Mouse (Mus musculus): Measurements from ENCODE around the gene Rsph3a. TPM values are rescaled to one million over a fixed set of nuclear protein-coding genes. Genes with fewer than 3 reads are reported as not detected.
"Not testable (repeated sequence)": the region's sequence is repeated elsewhere in the genome, so short reads cannot be mapped to it uniquely, and the experiment has no call there.

Rsph3a gene
- polyA plus RNA-seq, 1 experiment from 2014 or later = 15.9 TPM

DNA sequence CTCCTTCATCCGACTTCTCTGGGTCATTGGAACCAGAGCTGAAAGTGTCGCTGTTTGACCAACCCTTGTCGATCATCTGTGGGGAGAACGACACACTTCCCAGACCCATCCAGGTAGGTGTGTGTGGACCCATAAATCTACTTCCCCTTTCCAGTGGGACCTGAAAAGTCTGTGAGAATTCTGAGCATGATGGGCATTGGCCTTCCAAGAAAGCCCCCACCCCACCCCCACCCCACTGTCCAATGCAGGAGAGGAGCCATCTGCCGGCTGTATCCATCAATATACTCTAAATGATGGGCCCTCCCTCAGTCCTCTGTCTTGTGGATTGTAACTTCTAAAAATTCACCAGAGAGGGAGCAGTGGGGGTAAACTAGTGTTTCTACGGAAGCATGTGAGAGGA lies 16.8 kb upstream of the Rsph3a start:
- TF ChIP-seq CTCF (IDR thresholded peaks at IDR 0.05) = no peak
- POLR2A ChIA-PET = no interaction called here
- in situ Hi-C loops (cut with MboI; ENCODE audit: low pct_unique_long_range_greater_than_20kb) = loop anchor here (5.0 kb wide), 1 partner anchor 61 kb away; no protein-coding TSS in a partner anchor
- H3K27me3 ChIP-seq = no peaks in the 10 kb centered on the region
- DNase-seq (ENCODE audit: low read depth, low spot score) = no peak
- no peak for ATAC-seq
- CTCF ChIA-PET = interaction anchor here (2.0 to 6.5 kb wide), 3 partner anchors 9 to 60 kb away, joined by 7 to 47 read pairs (median 31); no protein-coding TSS in a partner anchor

DNA sequence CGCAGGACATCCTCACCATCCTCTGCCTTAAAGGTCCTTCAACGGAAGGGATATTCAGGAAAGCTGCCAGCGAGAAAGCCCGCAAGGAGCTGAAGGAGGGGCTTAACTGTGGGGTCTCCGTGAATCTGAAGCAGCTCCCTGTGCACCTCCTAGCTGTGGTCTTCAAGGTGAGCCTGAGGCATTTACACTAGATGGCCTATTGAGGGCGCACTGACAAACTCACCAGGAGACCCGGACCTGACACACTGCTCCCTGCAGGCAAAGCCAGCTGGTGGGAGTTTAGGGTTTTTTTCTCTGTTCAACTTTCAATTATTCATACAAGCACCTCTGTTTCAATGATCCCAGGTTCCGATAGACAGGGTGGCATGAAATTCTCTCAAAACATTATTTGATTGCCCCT lies 16.1 kb upstream of the Rsph3a start:
- CTCF ChIA-PET = interaction anchor here (4.3 to 6.5 kb wide), 2 partner anchors 13 to 61 kb away, joined by 31 to 47 read pairs; no protein-coding TSS in a partner anchor
- DNase-seq (ENCODE audit: low read depth, low spot score) (no peak), ATAC-seq (no peak)
- no peaks in the 10 kb centered on the region for H3K27me3 ChIP-seq
- POLR2A ChIA-PET = no interaction called here
- TF ChIP-seq CTCF (IDR thresholded peaks at IDR 0.05) = peak; percentile 67
- in situ Hi-C loops (cut with MboI; ENCODE audit: low pct_unique_long_range_greater_than_20kb) = loop anchor here (5.0 kb wide), 1 partner anchor 62 kb away; no protein-coding TSS in a partner anchor

DNA sequence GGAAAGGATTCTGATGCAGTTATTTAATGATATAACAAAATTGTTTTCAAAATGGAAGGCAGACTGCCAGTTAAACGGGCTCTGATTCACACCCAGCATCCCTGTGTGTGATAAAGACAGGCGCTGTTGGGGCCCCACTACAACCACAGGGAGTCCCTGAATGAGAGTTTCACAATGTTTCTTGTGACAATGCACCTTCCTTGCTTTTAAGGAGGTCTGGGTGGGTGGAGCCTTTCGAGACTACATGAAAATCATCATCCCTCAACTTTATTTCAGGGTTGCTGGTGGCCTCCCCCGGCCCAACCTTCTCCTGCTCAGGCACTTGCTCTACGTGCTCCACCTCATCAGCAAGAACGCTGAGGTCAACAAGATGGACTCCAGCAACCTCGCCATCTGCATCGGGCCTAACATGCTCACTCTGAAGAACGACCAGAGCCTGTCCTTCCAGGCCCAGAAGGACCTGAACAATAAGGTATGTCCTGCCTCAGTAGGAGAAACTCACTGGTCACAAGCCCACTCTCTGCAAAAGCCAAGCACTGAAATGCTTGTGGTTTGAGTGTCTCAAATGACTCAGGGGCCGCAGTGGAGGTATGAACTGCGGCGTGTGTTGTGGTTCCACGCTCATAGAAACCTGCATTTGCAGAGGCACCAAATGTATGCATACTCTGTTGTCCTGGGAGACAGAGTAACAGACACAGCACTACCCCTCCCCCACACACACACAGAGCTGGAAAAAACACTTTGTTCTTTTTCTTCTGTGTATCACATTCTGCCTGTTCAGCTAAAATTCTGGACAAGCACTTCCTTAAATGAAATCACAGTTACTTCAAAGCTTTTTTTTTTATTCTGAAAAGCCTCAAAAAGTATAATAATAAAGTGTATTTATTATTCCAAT lies 14.1 kb upstream of the Rsph3a start:
- no peak for TF ChIP-seq CTCF (IDR thresholded peaks at IDR 0.05)
- POLR2A ChIA-PET = no interaction called here
- CTCF ChIA-PET = interaction anchor here (4.3 to 6.5 kb wide), 2 partner anchors 15 to 63 kb away, joined by 31 to 47 read pairs; no protein-coding TSS in a partner anchor
- no peaks in the 10 kb centered on the region for H3K27me3 ChIP-seq
- DNase-seq (ENCODE audit: low read depth, low spot score) (no peak), ATAC-seq (no peak)
- in situ Hi-C loops (cut with MboI; ENCODE audit: low pct_unique_long_range_greater_than_20kb) = no loop called here

DNA sequence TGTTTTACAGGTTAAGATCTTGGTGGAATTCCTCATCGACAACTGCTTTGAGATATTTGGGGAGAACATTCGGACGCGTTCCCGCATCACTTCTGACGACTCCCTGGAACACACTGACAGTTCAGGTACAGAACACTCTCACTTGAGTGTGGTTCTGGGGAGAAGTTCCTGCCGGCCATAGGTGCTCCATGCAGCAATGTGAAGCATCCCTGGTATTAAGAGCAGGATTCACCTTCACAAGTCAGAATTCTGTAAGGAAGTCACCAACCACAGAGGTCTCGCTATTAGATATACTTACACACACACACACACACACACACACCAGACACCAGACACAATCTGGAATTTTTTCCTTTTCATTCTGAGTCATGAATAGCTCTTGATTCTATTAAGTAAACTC lies 13.3 kb upstream of the Rsph3a start:
- POLR2A ChIA-PET; ATAC-seq; CTCF ChIA-PET; H3K27me3 ChIP-seq; in situ Hi-C loops (cut with MboI; ENCODE audit: low pct_unique_long_range_greater_than_20kb); DNase-seq (ENCODE audit: low read depth, low spot score): not testable (repeated sequence)

DNA sequence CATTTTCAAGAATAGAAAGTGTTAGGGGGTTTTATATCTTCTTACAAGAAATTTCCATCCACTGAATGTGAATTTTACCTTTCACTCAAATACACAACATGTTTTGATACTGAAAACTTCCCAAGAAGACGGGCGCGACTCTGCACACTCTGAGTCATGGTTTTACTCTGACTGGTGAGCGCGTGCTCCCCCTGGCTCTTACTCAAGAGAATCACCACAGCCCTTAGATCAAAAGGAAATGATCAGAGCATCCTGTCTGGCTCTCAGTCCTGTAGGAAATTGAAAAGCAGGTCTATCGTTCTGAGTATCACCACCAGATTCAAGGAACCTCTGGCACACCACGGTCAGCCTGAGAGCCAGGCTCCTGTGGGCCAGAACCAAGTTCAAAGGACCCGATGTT lies 5.8 kb upstream of the Rsph3a start:
- ChIA-PET CTCF (interaction anchor here (2.9 kb wide), 1 partner anchor 1091 kb away, joined by 18 read pairs; no protein-coding TSS in a partner anchor), POLR2A (no interaction called here)
- DNase-seq (ENCODE audit: low read depth, low spot score) = no peak
- ATAC-seq = peak; percentile 42
- peak; percentile 62 for TF ChIP-seq CTCF (IDR thresholded peaks at IDR 0.05)
- in situ Hi-C loops (cut with MboI; ENCODE audit: low pct_unique_long_range_greater_than_20kb) = loop anchor here (5.0 to 10.0 kb wide), 2 partner anchors 995 to 1087 kb away; partner anchors contain the start of gene Rsph3b
- H3K27me3 ChIP-seq = no peaks in the 10 kb centered on the region

DNA sequence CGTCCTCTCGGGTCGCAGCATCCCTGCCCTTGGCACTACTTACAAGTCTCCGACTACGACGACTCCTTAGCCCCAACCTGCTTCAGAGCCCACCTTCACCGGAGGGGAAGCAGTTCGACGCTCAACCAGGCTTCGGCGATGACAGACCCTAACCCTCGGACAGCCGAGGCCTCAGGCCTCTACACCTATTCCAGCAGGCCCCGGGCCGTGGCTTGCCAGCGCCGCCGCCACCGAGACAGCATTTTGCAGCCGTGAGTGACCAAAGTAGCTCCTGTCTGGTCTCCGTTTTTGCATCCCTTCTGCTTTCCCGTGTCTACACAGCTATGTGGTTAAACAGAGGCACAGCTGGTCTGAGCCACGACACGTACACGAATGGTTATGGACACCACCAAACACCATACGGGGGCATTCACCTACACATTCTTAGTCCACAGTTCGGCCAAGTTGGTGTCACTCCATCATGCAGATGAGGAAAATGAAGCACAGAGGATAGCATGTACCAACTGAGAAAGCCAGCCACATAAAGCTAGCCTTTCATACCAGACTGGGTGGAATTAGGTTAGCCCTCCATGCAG lies 726 bp downstream of the Rsph3a start:
- POLR2A ChIA-PET = interaction anchor here (0.7 kb wide), 1 partner anchor 998 kb away, joined by 4 read pairs; the partner anchor contains the start of gene Rsph3b
- H3K27me3 ChIP-seq; DNase-seq (ENCODE audit: low read depth, low spot score): not testable (repeated sequence)
- in situ Hi-C loops (cut with MboI; ENCODE audit: low pct_unique_long_range_greater_than_20kb) = loop anchor here (10.0 kb wide), 1 partner anchor 1001 kb away; the partner anchor contains the start of gene Rsph3b
- CTCF ChIA-PET = interaction anchor here (0.6 kb wide), 2 partner anchors 1054 to 1086 kb away, joined by 3 read pairs; no protein-coding TSS in a partner anchor
- ATAC-seq = peak; percentile 1

DNA sequence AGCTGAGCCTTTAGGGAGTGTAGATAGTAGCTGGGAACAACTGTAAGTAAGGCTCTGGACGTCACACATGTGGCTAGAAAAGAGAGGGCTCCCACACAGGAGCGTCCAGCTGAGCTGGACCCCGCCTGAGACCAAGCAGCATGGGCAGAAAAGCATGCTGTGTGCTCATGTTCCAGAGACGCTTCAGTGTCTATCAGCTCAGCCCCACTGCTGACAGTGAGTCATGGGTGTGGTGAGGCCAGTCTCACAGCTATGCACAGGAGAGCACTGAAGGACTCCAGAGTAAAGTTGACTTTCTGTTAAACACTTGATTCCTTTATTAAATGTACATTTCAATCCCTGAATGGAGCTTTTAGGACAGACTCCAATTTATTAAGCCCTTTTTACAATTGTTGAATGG lies 5.9 kb downstream of the Rsph3a start:
- ATAC-seq = peak; percentile 96
- in situ Hi-C loops (cut with MboI; ENCODE audit: low pct_unique_long_range_greater_than_20kb); POLR2A ChIA-PET; CTCF ChIA-PET; H3K27me3 ChIP-seq; DNase-seq (ENCODE audit: low read depth, low spot score): not testable (repeated sequence)

DNA sequence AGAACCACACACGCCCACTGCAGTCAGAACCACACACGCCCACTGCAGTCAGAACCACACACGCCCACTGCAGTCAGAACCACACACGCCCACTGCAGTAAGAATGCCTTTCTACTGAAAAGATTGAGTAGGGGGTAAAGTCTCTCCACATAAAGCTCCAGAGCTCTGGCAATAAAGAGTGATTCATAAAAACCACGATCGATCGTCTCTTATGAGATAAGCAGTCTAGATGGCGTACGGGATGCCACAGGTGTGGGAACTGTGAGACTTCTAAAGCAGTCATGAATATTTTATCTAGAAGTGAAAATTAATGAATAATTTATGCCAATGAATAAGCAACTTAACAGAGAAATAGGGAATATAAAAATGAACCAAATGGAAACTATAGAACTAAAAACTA lies 11.8 kb downstream of the Rsph3a start:
- POLR2A ChIA-PET; ATAC-seq; CTCF ChIA-PET; in situ Hi-C loops (cut with MboI; ENCODE audit: low pct_unique_long_range_greater_than_20kb); DNase-seq (ENCODE audit: low read depth, low spot score); H3K27me3 ChIP-seq: not testable (repeated sequence)

DNA sequence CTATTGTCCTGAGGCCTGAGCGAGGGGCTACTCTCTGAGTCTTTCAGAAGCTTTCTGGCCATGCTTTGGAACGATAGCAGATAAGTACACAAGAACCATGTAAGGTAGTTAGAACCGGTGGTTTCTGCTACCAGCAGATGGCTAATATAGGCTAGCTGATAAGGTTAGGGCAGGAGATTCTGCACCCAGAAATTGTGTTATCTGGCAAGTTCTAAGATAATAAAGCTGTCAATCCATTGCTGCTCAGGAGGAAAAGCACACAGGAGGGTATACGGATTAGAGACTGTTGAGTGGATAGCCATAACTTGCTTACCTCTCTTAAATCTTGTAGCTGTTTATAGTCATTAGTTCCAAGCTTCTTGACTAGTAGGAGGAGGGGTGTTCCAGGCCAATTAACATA lies 17.9 kb downstream of the Rsph3a start:
- POLR2A ChIA-PET; ATAC-seq; H3K27me3 ChIP-seq; DNase-seq (ENCODE audit: low read depth, low spot score); CTCF ChIA-PET; in situ Hi-C loops (cut with MboI; ENCODE audit: low pct_unique_long_range_greater_than_20kb): not testable (repeated sequence)

DNA sequence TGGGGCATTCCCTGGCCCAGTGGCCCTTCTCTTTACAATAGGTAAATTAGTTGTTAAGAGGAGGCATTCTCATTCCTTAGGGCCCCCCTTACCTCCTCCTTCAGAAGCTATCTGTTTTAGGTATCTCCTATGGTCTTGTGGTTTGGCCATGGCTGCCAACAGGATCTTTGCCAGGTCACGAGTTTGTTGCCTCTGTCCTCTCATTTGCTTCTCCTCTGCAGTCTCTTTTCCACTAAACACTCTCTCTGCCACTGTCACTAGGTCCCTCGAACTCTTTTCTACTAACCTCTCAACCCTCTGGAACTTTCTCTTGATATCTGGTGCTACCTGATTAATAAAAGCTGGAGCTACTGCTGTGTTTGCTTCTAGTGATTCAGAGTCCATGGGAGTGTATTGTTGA lies 19.0 kb downstream of the Rsph3a start:
- ATAC-seq; in situ Hi-C loops (cut with MboI; ENCODE audit: low pct_unique_long_range_greater_than_20kb); CTCF ChIA-PET; H3K27me3 ChIP-seq; POLR2A ChIA-PET; DNase-seq (ENCODE audit: low read depth, low spot score): not testable (repeated sequence)

DNA sequence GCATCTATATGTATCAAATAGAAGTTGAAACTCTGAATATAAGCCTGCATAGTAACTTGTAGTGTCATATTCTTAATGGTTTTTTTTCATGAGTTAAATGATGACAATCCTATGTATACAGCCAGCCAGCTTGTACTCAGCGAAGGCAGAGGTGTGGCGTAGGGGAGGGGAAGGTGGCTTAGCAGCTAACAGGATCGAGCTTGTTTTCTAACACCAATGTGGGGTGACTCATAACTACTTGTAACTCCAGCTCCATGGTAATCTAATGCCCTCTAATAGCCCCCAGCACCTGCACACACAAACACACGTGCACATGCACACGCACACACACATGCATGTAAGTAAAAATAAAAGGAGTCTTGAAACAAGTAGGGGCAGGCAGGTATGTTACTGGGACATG lies 23.1 kb downstream of the Rsph3a start:
- DNase-seq (ENCODE audit: low read depth, low spot score); H3K27me3 ChIP-seq; ATAC-seq; CTCF ChIA-PET; in situ Hi-C loops (cut with MboI; ENCODE audit: low pct_unique_long_range_greater_than_20kb); POLR2A ChIA-PET: not testable (repeated sequence)

DNA sequence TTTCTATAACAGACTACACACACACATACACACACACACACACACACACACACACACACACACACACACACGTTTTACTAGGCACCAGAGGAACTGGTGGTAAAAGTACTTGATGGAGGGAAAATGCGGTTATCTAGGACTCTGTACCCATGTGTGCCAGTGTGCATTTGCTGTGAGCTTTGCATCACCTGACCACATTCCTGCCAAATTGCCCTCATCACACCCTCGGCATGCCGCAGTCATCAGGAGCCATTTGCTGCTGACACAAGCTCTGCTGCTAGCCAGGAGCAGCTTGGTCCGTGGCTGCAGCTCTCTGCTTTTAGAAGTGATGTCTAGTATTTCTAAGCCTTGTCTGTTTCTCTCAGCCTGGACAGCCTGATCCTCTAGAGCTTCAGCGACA lies 24.4 kb downstream of the Rsph3a start:
- H3K27me3 ChIP-seq; DNase-seq (ENCODE audit: low read depth, low spot score); CTCF ChIA-PET; POLR2A ChIA-PET; in situ Hi-C loops (cut with MboI; ENCODE audit: low pct_unique_long_range_greater_than_20kb): not testable (repeated sequence)
- ATAC-seq = peak; percentile 32

DNA sequence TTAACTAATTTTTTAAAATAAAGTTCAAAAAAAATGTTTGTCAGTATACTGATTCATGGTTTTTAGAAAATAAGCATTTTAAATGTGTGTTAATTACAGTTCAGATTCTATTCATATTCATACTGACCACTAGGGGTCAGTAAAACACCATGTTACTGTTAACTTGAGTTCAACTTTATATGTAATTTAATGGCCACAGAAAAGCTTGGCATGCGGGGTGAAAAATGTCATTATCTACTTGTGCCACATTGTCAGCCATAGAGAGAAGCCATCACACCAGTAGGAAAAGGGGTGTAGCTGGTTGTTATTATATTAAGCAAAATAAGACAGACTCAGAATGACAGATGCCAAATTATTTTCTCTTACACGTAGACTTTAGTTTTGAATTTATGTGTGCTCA lies 38.1 kb downstream of the Rsph3a start:
- ATAC-seq; H3K27me3 ChIP-seq; DNase-seq (ENCODE audit: low read depth, low spot score); in situ Hi-C loops (cut with MboI; ENCODE audit: low pct_unique_long_range_greater_than_20kb); CTCF ChIA-PET; POLR2A ChIA-PET: not testable (repeated sequence)

DNA sequence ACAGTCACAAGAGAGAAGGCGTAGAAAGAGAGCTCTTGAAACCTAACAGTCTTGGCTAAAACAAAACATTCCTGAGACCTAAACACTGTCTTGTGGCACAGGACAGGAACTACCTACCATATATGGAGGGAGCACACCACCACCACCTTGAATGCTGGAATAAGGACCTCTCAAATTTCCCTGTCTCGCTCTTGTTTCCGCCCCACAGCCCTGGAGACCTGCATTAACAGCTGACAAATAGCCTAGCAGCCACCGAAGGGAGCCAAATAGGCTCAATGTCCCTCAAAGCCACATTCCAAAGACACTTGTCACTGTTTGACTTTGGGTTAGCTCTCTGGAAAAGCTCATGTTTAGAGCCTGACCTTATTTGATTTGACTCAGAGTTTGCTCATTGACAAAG lies 40.2 kb downstream of the Rsph3a start:
- DNase-seq (ENCODE audit: low read depth, low spot score); H3K27me3 ChIP-seq; CTCF ChIA-PET; in situ Hi-C loops (cut with MboI; ENCODE audit: low pct_unique_long_range_greater_than_20kb): not testable (repeated sequence)
- peak; percentile 90 for ATAC-seq
- POLR2A ChIA-PET = interaction anchor here (0.5 kb wide), 1 partner anchor 1088 kb away, joined by 3 read pairs; no protein-coding TSS in a partner anchor

DNA sequence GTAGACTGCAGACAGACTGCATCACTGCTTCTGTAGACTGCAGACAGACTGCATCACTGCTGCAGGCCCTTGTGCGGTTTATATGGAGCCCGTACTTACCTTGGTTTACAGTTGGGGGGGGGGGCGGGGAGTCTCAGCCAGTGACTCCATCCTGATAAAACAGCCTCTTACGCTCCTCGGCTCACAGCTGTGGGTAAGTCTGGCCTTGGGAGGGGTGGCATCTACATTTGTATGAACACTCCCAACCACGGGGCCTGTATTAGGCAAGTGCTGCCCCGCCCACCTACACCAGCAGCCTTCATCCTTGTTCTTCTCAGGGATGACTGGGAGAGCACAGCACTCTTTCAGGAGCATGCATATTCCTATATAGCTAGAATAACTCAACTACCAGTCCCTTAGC lies 41.6 kb downstream of the Rsph3a start:
- DNase-seq (ENCODE audit: low read depth, low spot score); H3K27me3 ChIP-seq; ATAC-seq; POLR2A ChIA-PET; in situ Hi-C loops (cut with MboI; ENCODE audit: low pct_unique_long_range_greater_than_20kb); CTCF ChIA-PET: not testable (repeated sequence)

Data from Patski (cell line).